Mouse (Mus musculus) liver, adult 2 months (tissue): ENCODE data around the gene Tmem87b.

Source experiments
- CTCF ChIP-seq: fragments of 200-500 bp; IDR thresholded peaks from 2 replicates; pipeline ENCODE4 v1.5.1; 2011; ENCODE audit warnings: low read depth, low read length, control low read depth
- POLR2A ChIP-seq: fragments of 200-500 bp; IDR thresholded peaks from 2 replicates; pipeline ENCODE4 v1.6.1; 2011; ENCODE audit warnings: low read length, control low read depth; ENCODE audit not compliant: insufficient read depth; ENCODE audit errors: extremely low read depth

DNA sequence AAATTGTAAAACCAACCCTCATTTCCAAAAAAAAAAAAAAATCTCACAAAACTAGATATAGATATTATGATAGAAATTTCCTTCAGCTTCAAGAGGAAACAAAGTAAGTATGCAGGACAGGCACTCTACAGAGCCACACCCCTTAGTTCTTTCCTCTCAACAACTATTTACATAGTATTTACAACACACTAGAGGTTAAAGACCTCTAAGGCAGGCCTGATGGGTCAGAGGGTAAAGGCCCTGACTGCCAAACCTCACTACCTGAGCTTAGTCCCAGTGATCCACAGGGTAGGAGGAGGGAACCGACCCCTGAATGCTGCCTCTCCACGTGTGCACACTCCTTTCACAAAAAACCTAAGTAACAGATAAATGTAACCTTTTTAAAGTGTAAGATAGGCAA is 5.2 kb upstream of the Tmem87b start:
- TF ChIP-seq CTCF (no peak), POLR2A (no peak)
